Mouse (Mus musculus) testis, adult 10 weeks (tissue): ENCODE measurements around the gene Usp6nl. TPM values are rescaled to one million over a fixed set of nuclear protein-coding genes. Genes with fewer than 3 reads are reported as not detected.

Source experiments
- polyA plus RNA-seq: library from polyadenylated mRNA; stranded (reverse); fragments of 350-450 nt; fragmentation: Illumina TruSeq; extraction: RNeasy Lipid Tissue Mini Kit (QIAGEN cat#74804); gene quantifications from one replicate; pipeline ENCODE4 v1.2.3, GENCODE M21; 2014; ENCODE audit warnings: low read depth, low replicate concordance

Gene Usp6nl
- 17.8 TPM for polyA plus RNA-seq

DNA sequence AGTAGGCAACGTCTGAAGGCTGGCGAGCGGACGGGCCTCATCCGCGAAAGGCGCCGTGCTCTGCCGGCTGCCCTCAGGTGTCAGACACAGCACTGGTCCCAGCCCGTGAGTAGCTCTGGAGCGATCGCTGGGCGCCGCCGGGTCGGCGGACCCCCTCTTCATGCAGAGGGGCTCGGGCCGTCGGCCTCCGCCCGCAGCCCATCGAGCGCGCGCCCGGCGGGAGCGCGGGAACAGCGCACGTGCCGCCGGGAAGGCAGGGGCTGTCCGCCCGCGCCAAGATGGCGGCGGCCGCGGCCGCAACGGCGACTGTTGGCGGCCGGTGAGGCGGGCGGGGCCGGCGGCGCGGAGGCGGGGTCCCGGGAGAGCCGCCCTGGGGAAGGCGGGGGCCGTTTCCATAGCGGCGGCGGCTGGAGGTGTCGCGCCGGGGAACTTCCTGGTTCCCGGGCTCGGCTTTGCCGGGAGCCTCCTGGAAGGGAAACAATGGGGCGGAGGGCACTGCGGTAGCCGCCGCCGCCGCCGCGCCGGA, at the start of gene Usp6nl:
Gene Usp6nl, plus strand, starts transcription at position 292 of the 526 bp plus-strand sequence.

Other genes starting within 250 kb of the Usp6nl start
- 0.74 TPM for gene Proser2, start 192.5 kb upstream of the Usp6nl start, polyA plus RNA-seq
- 1.0 TPM for gene Echdc3, start 109.6 kb upstream of the Usp6nl start, polyA plus RNA-seq